In genomic region chr13:75225581-75226297, GRCm38 (mm10) we compare ENCODE assay signal across 24 mouse cellular contexts.
DNase-seq lines count a peak whose midpoint lies in the region; ATAC-seq and TF ChIP-seq lines count a peak whose summit lies in the region.
"Had no signal": no experiment of that assay in that cellular context is flagged by ENCODE, and none has a peak within 500 bp of the region (broad histone marks: within the 10 kb centered on the region; RNA-seq: fewer than 3 reads in every experiment).

No protein-coding gene starts in this region.

- no peaks in the 10 kb centered on the region for H3K27me3 ChIP-seq in kidney, embryonic 16.5 days (ENCODE audit: insufficient read depth, low read length)
- no peaks in the 10 kb centered on the region for H3K27me3 ChIP-seq in stomach, postnatal 0 days (ENCODE audit: control insufficient read depth, insufficient read depth, low read length)
- no peaks in the 10 kb centered on the region for H3K27me3 ChIP-seq in hindbrain, embryonic 16.5 days (replicated peaks; ENCODE audit: control insufficient read depth, insufficient read depth, low read length)
- H3K27me3 ChIP-seq: embryonic facial prominence, embryonic 15.5 days had no signal

- peak; percentile 49 for DNase-seq in kidney, adult 11 months
- no peak for DNase-seq in kidney, postnatal 4 days
- DNase-seq in kidney, adult 9 months, result peak; percentile 89
- DNase-seq in kidney, postnatal 25 days, result peak; percentile 41 to 57
- no peak for DNase-seq in stomach, postnatal 0 days (ENCODE audit: low spot score)
- DNase-seq in heart, postnatal 4 days, result no peak
- DNase-seq: adrenal gland, adult 8-10 months; adrenal gland, postnatal 36 days; B cell, adult 2 months; cerebellum, adult 2 months; cerebellum, postnatal 10 days; embryo, embryonic 11 days; gastrocnemius, adult 2 months; gastrocnemius, postnatal 25 days; heart, adult 11 months; heart, postnatal 10 days had no signal

- 72% methylated on average over 7 of the region's 7 CpGs for WGBS in kidney, embryonic 16.5 days
- WGBS in stomach, postnatal 0 days, result 62% methylated on average over 7 of the region's 7 CpGs
- 87% methylated on average over 7 of the region's 7 CpGs for WGBS in hindbrain, embryonic 16.5 days

- H3K4me1 ChIP-seq in kidney, embryonic 16.5 days (ENCODE audit: insufficient read depth, low read length), result no peaks in the 10 kb centered on the region
- no peaks in the 10 kb centered on the region for H3K4me1 ChIP-seq in stomach, postnatal 0 days (replicated peaks; ENCODE audit: control insufficient read depth, insufficient read depth)
- no peaks in the 10 kb centered on the region for H3K4me1 ChIP-seq in hindbrain, embryonic 16.5 days (ENCODE audit: control insufficient read depth, insufficient read depth, low read depth, low read length)
- H3K4me1 ChIP-seq: embryonic facial prominence, embryonic 15.5 days; forebrain, embryonic 10.5 days had no signal

- no peak for ATAC-seq in kidney, embryonic 16.5 days (ENCODE audit: low FRiP score, low TSS enrichment)
- ATAC-seq in stomach, postnatal 0 days (ENCODE audit: low FRiP score, low TSS enrichment), result peak; percentile 75
- ATAC-seq in hindbrain, embryonic 16.5 days, result no peak
- ATAC-seq: CD4-positive, CD25-positive, alpha-beta regulatory T cell, adult 4 months; forebrain, embryonic 14.5 days had no signal

- no peaks in the 10 kb centered on the region for H3K9me3 ChIP-seq in kidney, embryonic 16.5 days (ENCODE audit: low read length)
- no peaks in the 10 kb centered on the region for H3K9me3 ChIP-seq in stomach, postnatal 0 days (ENCODE audit: control insufficient read depth, low read length)
- H3K9me3 ChIP-seq in hindbrain, embryonic 16.5 days (ENCODE audit: control insufficient read depth, low read length), result no peaks in the 10 kb centered on the region
- H3K9me3 ChIP-seq: embryonic facial prominence, embryonic 15.5 days; forebrain, embryonic 10.5 days; G1E had no signal

- H3K36me3 ChIP-seq in kidney, embryonic 16.5 days (ENCODE audit: insufficient read depth, low read length), result no peaks in the 10 kb centered on the region
- no peaks in the 10 kb centered on the region for H3K36me3 ChIP-seq in stomach, postnatal 0 days (ENCODE audit: control insufficient read depth, insufficient read depth, low read length)
- no peaks in the 10 kb centered on the region for H3K36me3 ChIP-seq in hindbrain, embryonic 16.5 days (ENCODE audit: control insufficient read depth, insufficient read depth, low read length)
- H3K36me3 ChIP-seq: embryonic facial prominence, embryonic 15.5 days; forebrain, embryonic 10.5 days; G1E had no signal

- TF ChIP-seq CTCF in stomach, postnatal 0 days (IDR thresholded peaks at IDR 0.05; ENCODE audit: low read depth), result no peak

- H3K27ac ChIP-seq in kidney, embryonic 16.5 days (ENCODE audit: low read length), result no peak overlapping the region
- H3K27ac ChIP-seq in stomach, postnatal 0 days (replicated peaks), result no peak overlapping the region
- H3K27ac ChIP-seq in hindbrain, embryonic 16.5 days (ENCODE audit: low read depth, low read length), result no peak overlapping the region
- H3K27ac ChIP-seq: embryonic facial prominence, embryonic 15.5 days; forebrain, embryonic 10.5 days; gastrocnemius, adult 2 months had no signal

- TF ChIP-seq EP300 in stomach, postnatal 0 days (optimal IDR thresholded peaks at IDR 0.05), result no peak

- H3K4me2 ChIP-seq in kidney, embryonic 16.5 days (replicated peaks; ENCODE audit: low read depth, low read length), result no peak overlapping the region
- H3K4me2 ChIP-seq in stomach, postnatal 0 days (replicated peaks; ENCODE audit: low read depth), result no peak overlapping the region
- no peak overlapping the region for H3K4me2 ChIP-seq in hindbrain, embryonic 16.5 days (ENCODE audit: low read length)
- H3K4me2 ChIP-seq: embryonic facial prominence, embryonic 15.5 days had no signal

- H3K9ac ChIP-seq in kidney, embryonic 16.5 days (replicated peaks; ENCODE audit: low read length), result no peak overlapping the region
- no peak overlapping the region for H3K9ac ChIP-seq in stomach, postnatal 0 days (ENCODE audit: low read length)
- H3K9ac ChIP-seq in hindbrain, embryonic 16.5 days (ENCODE audit: low read depth, low read length), result no peak overlapping the region
- H3K9ac ChIP-seq: embryonic facial prominence, embryonic 15.5 days had no signal

- no peak overlapping the region for H3K4me3 ChIP-seq in kidney, embryonic 16.5 days (ENCODE audit: low read length)
- no peak overlapping the region for H3K4me3 ChIP-seq in stomach, postnatal 0 days (ENCODE audit: low read depth, low read length)
- H3K4me3 ChIP-seq in hindbrain, embryonic 16.5 days (ENCODE audit: low read length), result no peak overlapping the region
- H3K4me3 ChIP-seq: embryonic facial prominence, embryonic 15.5 days; erythroblast, embryonic 14.5 days; forebrain, embryonic 10.5 days; gastrocnemius, adult 2 months had no signal

Comparison
In these comparisons a context has a peak if more than half of its experiments do, and no peak if none do; other contexts are left out.
1. DNase-seq: peak in kidney, adult 11 months (single experiment), kidney, adult 9 months (single experiment) and kidney, postnatal 25 days (2 of 2); none in kidney, postnatal 4 days (0 of 2), stomach, postnatal 0 days (single experiment) and heart, postnatal 4 days (single experiment).